Mouse (Mus musculus): Measurements from ENCODE around the gene Prkca. TPM values are rescaled to one million over a fixed set of nuclear protein-coding genes. Genes with fewer than 3 reads are reported as not detected.
A peak's percentile ranks its signal among the peaks of the same experiment; 100 is the strongest.

The Prkca gene
- polyA plus RNA-seq, 1 experiment from 2014 or later, result 7.0 TPM

DNA sequence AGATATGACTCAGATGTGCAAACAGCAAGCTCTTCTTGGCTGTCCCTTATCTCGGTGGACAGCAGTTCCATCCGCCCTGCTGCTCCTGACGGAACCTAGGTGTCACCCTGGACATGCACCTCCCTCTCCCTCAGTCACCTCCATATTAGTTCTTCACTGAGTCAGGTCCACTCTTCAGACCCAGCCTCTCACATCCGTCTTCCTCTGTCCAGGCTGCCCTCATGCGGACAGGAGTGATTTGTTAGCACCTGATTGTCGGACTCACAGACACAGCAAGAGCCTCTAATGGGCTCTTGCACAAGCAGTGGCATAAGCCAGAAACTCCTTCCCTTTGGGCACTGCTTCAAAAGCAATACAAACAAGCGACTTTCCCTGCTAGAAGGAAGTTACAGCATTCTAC is 36.5 kb downstream of the Prkca start:
- WGBS, result 70% methylated on average over 7 of the region's 7 CpGs
- no peak for ATAC-seq (ENCODE audit: low FRiP score, low TSS enrichment)
- Histone ChIP-seq H3K27ac (ENCODE audit: low read length) (no peak overlapping the region), H3K4me1 (ENCODE audit: insufficient read depth, low read length) (peaks cover 11% of the 10 kb centered on the region), H3K27me3 (ENCODE audit: insufficient read depth, low read length) (no peaks in the 10 kb centered on the region), H3K9me3 (ENCODE audit: low read length) (no peaks in the 10 kb centered on the region), H3K36me3 (ENCODE audit: insufficient read depth, low read length) (no peaks in the 10 kb centered on the region), H3K4me2 (replicated peaks; ENCODE audit: low read depth, low read length) (no peak overlapping the region), H3K4me3 (ENCODE audit: low read length) (no peak overlapping the region), H3K9ac (replicated peaks; ENCODE audit: low read length) (no peak overlapping the region)

GRCm38 (mm10) chr11:108303787-108304186 is 39.9 kb downstream of the Prkca start:
- no peak overlapping the region for H3K27ac ChIP-seq (ENCODE audit: low read length)
- H3K9ac ChIP-seq (replicated peaks; ENCODE audit: low read length), result no peak overlapping the region
- H3K4me2 ChIP-seq (replicated peaks; ENCODE audit: low read depth, low read length), result no peak overlapping the region
- no peak for ATAC-seq (ENCODE audit: low FRiP score, low TSS enrichment)
- no peaks in the 10 kb centered on the region for H3K9me3 ChIP-seq (ENCODE audit: low read length)
- no peak overlapping the region for H3K4me3 ChIP-seq (ENCODE audit: low read length)
- H3K27me3 ChIP-seq (ENCODE audit: insufficient read depth, low read length), result no peaks in the 10 kb centered on the region
- H3K4me1 ChIP-seq (ENCODE audit: insufficient read depth, low read length), result peaks cover 27% of the 10 kb centered on the region
- 90% methylated on average over 4 of the region's 4 CpGs for WGBS
- no peaks in the 10 kb centered on the region for H3K36me3 ChIP-seq (ENCODE audit: insufficient read depth, low read length)

GRCm38 (mm10) chr11:108301796-108302490 is 41.8 kb downstream of the Prkca start:
- no peak overlapping the region for H3K27ac ChIP-seq (ENCODE audit: low read length)
- 36% methylated on average over 10 of the region's 10 CpGs for WGBS
- peak; percentile 53 for ATAC-seq (ENCODE audit: low FRiP score, low TSS enrichment)
- H3K27me3 ChIP-seq (ENCODE audit: insufficient read depth, low read length), result no peaks in the 10 kb centered on the region
- peaks cover 27% of the 10 kb centered on the region for H3K4me1 ChIP-seq (ENCODE audit: insufficient read depth, low read length)
- H3K4me3 ChIP-seq (ENCODE audit: low read length), result no peak overlapping the region
- H3K4me2 ChIP-seq (replicated peaks; ENCODE audit: low read depth, low read length), result no peak overlapping the region
- H3K36me3 ChIP-seq (ENCODE audit: insufficient read depth, low read length), result no peaks in the 10 kb centered on the region
- H3K9me3 ChIP-seq (ENCODE audit: low read length), result no peaks in the 10 kb centered on the region
- H3K9ac ChIP-seq (replicated peaks; ENCODE audit: low read length), result no peak overlapping the region

DNA sequence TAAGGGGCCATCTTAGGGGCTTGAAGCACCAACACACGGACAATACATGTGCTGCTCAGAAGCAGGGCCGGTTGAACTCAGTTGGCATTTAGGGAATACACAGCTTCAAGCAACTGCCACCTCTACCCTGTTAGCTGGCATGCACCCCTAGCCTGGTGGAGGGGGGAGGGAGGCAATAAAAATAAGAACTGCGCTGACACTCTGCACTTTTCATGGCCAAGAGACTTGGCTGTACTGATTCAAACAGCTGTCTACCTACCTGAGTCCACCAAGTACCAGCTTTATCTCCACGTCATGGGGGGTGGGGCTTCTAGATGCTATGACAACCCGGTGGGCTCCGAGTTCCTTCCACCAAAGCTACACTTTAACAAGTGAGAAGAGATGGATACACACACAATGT is 42.7 kb downstream of the Prkca start:
- no peak overlapping the region for H3K4me2 ChIP-seq (replicated peaks; ENCODE audit: low read depth, low read length)
- peaks cover 27% of the 10 kb centered on the region for H3K4me1 ChIP-seq (ENCODE audit: insufficient read depth, low read length)
- H3K27ac ChIP-seq (ENCODE audit: low read length), result no peak overlapping the region
- H3K27me3 ChIP-seq (ENCODE audit: insufficient read depth, low read length), result no peaks in the 10 kb centered on the region
- H3K9me3 ChIP-seq (ENCODE audit: low read length), result no peaks in the 10 kb centered on the region
- no peak overlapping the region for H3K9ac ChIP-seq (replicated peaks; ENCODE audit: low read length)
- no peak overlapping the region for H3K4me3 ChIP-seq (ENCODE audit: low read length)
- no peak for ATAC-seq (ENCODE audit: low FRiP score, low TSS enrichment)
- 78% methylated on average over 6 of the region's 6 CpGs for WGBS
- H3K36me3 ChIP-seq (ENCODE audit: insufficient read depth, low read length), result no peaks in the 10 kb centered on the region

DNA sequence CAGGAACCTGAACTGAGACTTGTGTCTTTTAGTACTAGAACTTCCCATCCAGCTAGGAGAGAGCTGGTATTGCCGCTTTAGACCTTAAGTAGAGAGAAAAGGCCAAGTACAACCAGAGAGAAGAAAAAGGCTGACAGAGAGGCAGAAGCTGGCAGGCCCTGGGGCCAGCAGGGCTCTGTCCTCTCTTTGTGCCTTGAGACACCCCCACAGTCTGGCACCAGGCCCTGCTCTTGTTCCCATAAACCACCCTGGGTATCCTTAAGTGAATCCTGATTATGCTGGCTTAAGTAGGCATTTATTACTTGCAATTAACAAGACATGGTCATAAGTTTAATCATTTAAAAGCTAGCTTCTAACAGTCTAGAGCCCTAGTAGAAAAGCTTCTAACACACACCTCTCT is 43.3 kb downstream of the Prkca start:
- no peak overlapping the region for H3K9ac ChIP-seq (replicated peaks; ENCODE audit: low read length)
- no peak for ATAC-seq (ENCODE audit: low FRiP score, low TSS enrichment)
- H3K27ac ChIP-seq (ENCODE audit: low read length), result no peak overlapping the region
- H3K4me3 ChIP-seq (ENCODE audit: low read length), result no peak overlapping the region
- H3K36me3 ChIP-seq (ENCODE audit: insufficient read depth, low read length), result no peaks in the 10 kb centered on the region
- H3K4me1 ChIP-seq (ENCODE audit: insufficient read depth, low read length), result peaks cover 27% of the 10 kb centered on the region
- H3K9me3 ChIP-seq (ENCODE audit: low read length), result no peaks in the 10 kb centered on the region
- no peak overlapping the region for H3K4me2 ChIP-seq (replicated peaks; ENCODE audit: low read depth, low read length)
- H3K27me3 ChIP-seq (ENCODE audit: insufficient read depth, low read length), result no peaks in the 10 kb centered on the region
- WGBS, result 95% methylated on average over 1 of the region's 1 CpGs

GRCm38 (mm10) chr11:108299913-108300312 is 43.8 kb downstream of the Prkca start:
- WGBS, result 76% methylated on average over 10 of the region's 10 CpGs
- Histone ChIP-seq H3K9me3 (ENCODE audit: low read length) (no peaks in the 10 kb centered on the region), H3K36me3 (ENCODE audit: insufficient read depth, low read length) (no peaks in the 10 kb centered on the region), H3K27ac (ENCODE audit: low read length) (no peak overlapping the region), H3K4me2 (replicated peaks; ENCODE audit: low read depth, low read length) (no peak overlapping the region), H3K4me3 (ENCODE audit: low read length) (no peak overlapping the region), H3K4me1 (ENCODE audit: insufficient read depth, low read length) (peaks cover 27% of the 10 kb centered on the region), H3K27me3 (ENCODE audit: insufficient read depth, low read length) (no peaks in the 10 kb centered on the region), H3K9ac (replicated peaks; ENCODE audit: low read length) (no peak overlapping the region)
- 0 out of 2 replicates have a peak, but pooled peaks have one; percentile 21 for ATAC-seq (ENCODE audit: low FRiP score, low TSS enrichment)

GRCm38 (mm10) chr11:108297956-108298355 is 45.8 kb downstream of the Prkca start:
- H3K27ac ChIP-seq (ENCODE audit: low read length), result no peak overlapping the region
- no peaks in the 10 kb centered on the region for H3K9me3 ChIP-seq (ENCODE audit: low read length)
- no peak for ATAC-seq (ENCODE audit: low FRiP score, low TSS enrichment)
- H3K9ac ChIP-seq (replicated peaks; ENCODE audit: low read length), result no peak overlapping the region
- H3K4me2 ChIP-seq (replicated peaks; ENCODE audit: low read depth, low read length), result no peak overlapping the region
- 80% methylated on average over 8 of the region's 8 CpGs for WGBS
- no peak overlapping the region for H3K4me3 ChIP-seq (ENCODE audit: low read length)
- H3K4me1 ChIP-seq (ENCODE audit: insufficient read depth, low read length), result peaks cover 29% of the 10 kb centered on the region
- no peaks in the 10 kb centered on the region for H3K27me3 ChIP-seq (ENCODE audit: insufficient read depth, low read length)
- H3K36me3 ChIP-seq (ENCODE audit: insufficient read depth, low read length), result no peaks in the 10 kb centered on the region

- Histone ChIP-seq H3K27me3 (ENCODE audit: insufficient read depth, low read length) (no peaks in the 10 kb centered on the region), H3K4me1 (ENCODE audit: insufficient read depth, low read length) (peaks cover 9% of the 10 kb centered on the region), H3K9ac (replicated peaks; ENCODE audit: low read length) (no peak overlapping the region), H3K4me3 (ENCODE audit: low read length) (no peak overlapping the region), H3K4me2 (replicated peaks; ENCODE audit: low read depth, low read length) (no peak overlapping the region), H3K27ac (ENCODE audit: low read length) (no peak overlapping the region), H3K36me3 (ENCODE audit: insufficient read depth, low read length) (no peaks in the 10 kb centered on the region), H3K9me3 (ENCODE audit: low read length) (no peaks in the 10 kb centered on the region)
- no peak for ATAC-seq (ENCODE audit: low FRiP score, low TSS enrichment)
These were observed 48.4 kb downstream of the Prkca start for GRCm38 (mm10) chr11:108295373-108295772.

DNA sequence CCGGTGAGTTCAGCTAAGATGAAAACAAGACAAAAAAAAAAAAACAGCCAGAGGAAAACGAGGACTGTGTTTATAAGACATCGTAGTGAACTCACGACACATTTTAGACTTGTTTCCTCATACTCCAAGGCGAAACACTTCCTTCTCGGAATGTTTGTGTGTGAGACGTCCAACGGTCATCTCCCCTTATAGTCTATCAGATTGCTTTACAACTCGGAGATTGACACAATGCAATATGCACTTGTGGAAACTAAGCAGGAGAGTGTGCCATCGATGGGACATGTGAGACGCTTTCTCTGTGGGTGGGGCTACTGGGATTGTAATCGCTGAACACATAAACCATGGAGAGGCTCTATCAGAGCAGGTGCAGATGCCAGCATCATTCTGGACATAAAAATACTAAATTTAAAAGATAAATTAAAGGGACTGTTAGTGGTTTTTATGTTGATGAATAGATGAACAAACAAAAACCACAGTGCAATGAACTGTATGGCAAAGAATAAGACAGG is 49.4 kb downstream of the Prkca start:
- no peak for ATAC-seq (ENCODE audit: low FRiP score, low TSS enrichment)
- no peak overlapping the region for H3K27ac ChIP-seq (ENCODE audit: low read length)
- H3K4me3 ChIP-seq (ENCODE audit: low read length), result no peak overlapping the region
- H3K4me2 ChIP-seq (replicated peaks; ENCODE audit: low read depth, low read length), result no peak overlapping the region
- H3K4me1 ChIP-seq (ENCODE audit: insufficient read depth, low read length), result 0 out of 2 replicates have a peak, but pooled peaks cover 4% of the 10 kb centered on the region
- H3K27me3 ChIP-seq (ENCODE audit: insufficient read depth, low read length), result no peaks in the 10 kb centered on the region
- 88% methylated on average over 12 of the region's 12 CpGs for WGBS
- no peak overlapping the region for H3K9ac ChIP-seq (replicated peaks; ENCODE audit: low read length)
- H3K36me3 ChIP-seq (ENCODE audit: insufficient read depth, low read length), result no peaks in the 10 kb centered on the region
- H3K9me3 ChIP-seq (ENCODE audit: low read length), result no peaks in the 10 kb centered on the region

GRCm38 (mm10) chr11:108293843-108294242 is 49.9 kb downstream of the Prkca start:
- Histone ChIP-seq H3K4me3 (ENCODE audit: low read length) (no peak overlapping the region), H3K36me3 (ENCODE audit: insufficient read depth, low read length) (no peaks in the 10 kb centered on the region), H3K4me2 (replicated peaks; ENCODE audit: low read depth, low read length) (no peak overlapping the region), H3K27me3 (ENCODE audit: insufficient read depth, low read length) (no peaks in the 10 kb centered on the region), H3K9me3 (ENCODE audit: low read length) (peaks cover 1% of the 10 kb centered on the region; the same call in 1 of the 2 replicates), H3K27ac (ENCODE audit: low read length) (no peak overlapping the region), H3K9ac (replicated peaks; ENCODE audit: low read length) (no peak overlapping the region), H3K4me1 (ENCODE audit: insufficient read depth, low read length) (0 out of 2 replicates have a peak, but pooled peaks cover 4% of the 10 kb centered on the region)
- 75% methylated on average over 3 of the region's 3 CpGs for WGBS
- ATAC-seq (ENCODE audit: low FRiP score, low TSS enrichment), result no peak

Data from kidney, embryonic 16.5 days (tissue).